Mouse (Mus musculus) heart, embryonic 14.5 days (tissue): ENCODE data around the gene Rad51b. TPM values are rescaled to one million over a fixed set of nuclear protein-coding genes. Genes with fewer than 3 reads are reported as not detected.

Experiments
- ATAC-seq: fragments of 200-750 bp; cut with Nextera tagmentation; 2 replicates; pipeline ENCODE4 v1.8.0; 2017; ENCODE audit warnings: low read depth, moderate TSS enrichment; ENCODE audit not compliant: insufficient number of reproducible peaks, insufficient read depth, low FRiP score
- H3K27ac ChIP-seq, 2 experiments: fragments of 200-500 bp in 1 of 2; fragments of 300-500 bp in 1 of 2; sonication (generic) in 1 of 2; replicated peaks in 1 of 2; 2 replicates each; pipeline ENCODE4 v1.5.1; 2012 to 2014; ENCODE audit warnings: low read depth in 2 of 2, low read length in 2 of 2, control low read depth in 1 of 2, mild to moderate bottlenecking in 1 of 2, mixed read lengths in 1 of 2; ENCODE audit not compliant: control insufficient read depth in 1 of 2, insufficient read depth in 1 of 2
- H3K27me3 ChIP-seq: fragments of 300-500 bp; sonication (generic); 2 replicates; pipeline ENCODE4 v1.6.1; 2014; ENCODE audit warnings: mild to moderate bottlenecking, low read length, control low read depth; ENCODE audit not compliant: control insufficient read depth, insufficient read depth
- H3K36me3 ChIP-seq: fragments of 300-500 bp; sonication (generic); 2 replicates; pipeline ENCODE4 v1.6.1; 2014; ENCODE audit warnings: mild to moderate bottlenecking, control low read depth, low read length, mixed read lengths; ENCODE audit not compliant: control insufficient read depth, insufficient read depth
- H3K4me1 ChIP-seq, 2 experiments: fragments of 200-500 bp in 1 of 2; fragments of 300-500 bp in 1 of 2; sonication (generic) in 1 of 2; 2 replicates each; pipeline ENCODE4 v1.6.1; 2012 to 2014; ENCODE audit warnings: low read length in 2 of 2, control low read depth in 1 of 2, mixed read lengths in 1 of 2; ENCODE audit not compliant: control insufficient read depth in 2 of 2, insufficient read depth in 2 of 2
- H3K4me2 ChIP-seq: fragments of 300-500 bp; sonication (generic); 2 replicates; pipeline ENCODE4 v1.6.1; 2014; ENCODE audit warnings: mild to moderate bottlenecking, low read length
- H3K4me3 ChIP-seq, 2 experiments: fragments of 200-500 bp in 1 of 2; fragments of 300-500 bp in 1 of 2; sonication (generic) in 1 of 2; 2 replicates each; pipeline ENCODE4 v1.5.1; 2012 to 2014; ENCODE audit warnings: low read length in 2 of 2, mild to moderate bottlenecking in 2 of 2, control low read depth in 1 of 2, low read depth in 1 of 2, moderate library complexity in 1 of 2; ENCODE audit not compliant: control insufficient read depth in 1 of 2, insufficient read depth in 1 of 2
- H3K9ac ChIP-seq: fragments of 300-500 bp; sonication (generic); 2 replicates; pipeline ENCODE4 v1.6.1; 2014; ENCODE audit warnings: mild to moderate bottlenecking, low read length
- H3K9me3 ChIP-seq: fragments of 300-500 bp; sonication (generic); 2 replicates; pipeline ENCODE4 v1.6.1; 2016; ENCODE audit warnings: low read length, control low read depth; ENCODE audit not compliant: control insufficient read depth
- WGBS: fragments of 180-500 bp; shearing (Covaris S2); extraction: QIAGEN DNeasy Blood & Tissue Kit; methylation state at CpG from one replicate; pipeline ENCODE4 v1.1.7; 2014; 5-methylcytosine and 5-hydroxymethylcytosine counted together
- polyA plus RNA-seq: library from polyadenylated mRNA; unstranded; fragments of >200 nt; fragmentation: Nextera tagmentation; extraction: Ambion mirVana; gene quantifications from 2 replicates; pipeline ENCODE4 v1.2.1, GENCODE M21; 2014

Rad51b gene
- polyA plus RNA-seq, 1 experiment from 2014 or later, result 4.2 TPM

DNA sequence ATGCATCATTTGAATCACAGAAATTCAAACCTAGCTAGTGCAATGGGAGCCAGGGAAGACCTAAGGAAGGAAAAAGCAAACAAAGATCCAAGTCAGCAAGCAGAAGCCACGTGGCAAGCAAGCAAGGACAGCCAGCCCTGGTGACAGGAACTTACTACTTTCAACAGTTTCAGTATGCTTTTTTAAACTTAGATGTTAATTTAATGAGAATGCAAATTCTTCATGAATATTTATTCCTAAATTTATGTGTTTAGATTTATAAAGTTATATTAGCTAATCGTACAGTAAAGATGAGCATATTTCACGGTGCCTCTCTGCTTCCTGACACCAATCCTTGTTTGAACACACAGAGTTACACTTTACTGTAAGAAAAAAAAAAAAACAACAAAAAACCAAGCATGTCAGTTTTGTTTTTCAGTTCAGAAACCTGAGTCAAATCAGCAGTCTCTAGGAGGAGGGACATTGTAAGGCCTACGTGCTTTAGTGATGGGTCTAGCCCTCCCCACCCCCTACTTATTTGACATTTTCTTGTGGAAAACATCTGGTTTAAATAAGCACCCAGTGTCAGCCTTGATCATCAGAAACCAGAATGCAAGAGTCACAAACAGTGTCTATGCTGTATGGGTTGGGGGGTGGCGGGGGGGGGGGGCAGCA lies 331.2 kb downstream of the Rad51b start:
- H3K36me3 ChIP-seq, result no peaks in the 10 kb centered on the region
- H3K4me1 ChIP-seq, result peaks cover 4% of the 10 kb centered on the region in 2 experiments; a peak in 3 of 4 replicates
- no peaks in the 10 kb centered on the region for H3K9me3 ChIP-seq
- no peak overlapping the region for H3K27ac ChIP-seq
- H3K9ac ChIP-seq, result no peak overlapping the region
- WGBS, result 76% methylated on average over 5 of the region's 5 CpGs
- H3K4me3 ChIP-seq, result no peak overlapping the region
- H3K27me3 ChIP-seq, result no peaks in the 10 kb centered on the region
- no peak overlapping the region for H3K4me2 ChIP-seq
- no peak for ATAC-seq

DNA sequence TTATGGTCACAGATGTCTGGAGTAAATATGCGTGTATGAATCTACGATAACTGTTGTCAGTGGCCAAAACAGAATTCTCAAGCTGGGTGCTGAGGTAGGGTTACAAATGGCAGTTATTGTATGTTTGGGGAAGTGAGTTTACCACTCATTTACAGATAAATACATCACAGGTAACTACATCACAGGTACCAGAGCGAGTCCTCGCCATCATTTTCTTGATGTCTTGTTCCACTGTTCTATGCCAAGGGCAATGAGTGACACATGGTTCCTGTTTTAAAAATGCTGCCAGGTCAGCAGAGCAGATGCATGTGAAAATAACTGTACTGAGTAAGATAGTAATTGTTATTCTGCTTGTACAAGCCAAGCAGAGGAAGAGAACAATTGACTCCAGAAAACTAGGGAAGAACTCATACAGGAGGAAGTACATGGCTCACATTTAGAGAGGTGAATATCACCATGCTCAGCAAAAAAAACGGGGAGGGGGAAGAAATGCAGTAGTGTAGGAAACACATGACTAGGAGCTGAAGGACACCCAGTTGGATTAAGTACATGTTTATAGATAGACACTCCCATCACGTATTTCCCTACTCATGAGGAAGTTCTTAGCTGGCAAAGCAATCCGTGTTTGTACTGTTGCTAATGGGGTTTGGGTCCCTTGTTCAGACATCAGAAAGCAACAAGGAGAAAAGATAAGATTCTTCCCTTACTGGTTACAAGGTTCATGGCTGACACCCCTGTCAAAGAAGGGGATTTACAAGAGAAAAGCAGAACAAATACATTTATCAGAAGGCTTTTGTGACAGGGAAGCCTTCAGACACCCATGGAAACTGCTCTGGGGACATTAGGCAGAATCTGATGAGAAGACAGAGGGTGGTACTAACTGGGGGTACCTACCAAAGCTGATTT lies 333.1 kb downstream of the Rad51b start:
- Histone ChIP-seq H3K4me1 (peaks cover 4% of the 10 kb centered on the region in 2 experiments; a peak in 3 of 4 replicates), H3K9ac (no peak overlapping the region), H3K36me3 (no peaks in the 10 kb centered on the region), H3K27me3 (no peaks in the 10 kb centered on the region), H3K4me2 (no peak overlapping the region), H3K4me3 (no peak overlapping the region), H3K27ac (0 out of 4 replicates have a peak overlapping the region, but pooled peaks of 1 of the 2 experiments have one; percentile 12), H3K9me3 (no peaks in the 10 kb centered on the region)
- 72% methylated on average over 7 of the region's 7 CpGs for WGBS
- ATAC-seq, result no peak

DNA sequence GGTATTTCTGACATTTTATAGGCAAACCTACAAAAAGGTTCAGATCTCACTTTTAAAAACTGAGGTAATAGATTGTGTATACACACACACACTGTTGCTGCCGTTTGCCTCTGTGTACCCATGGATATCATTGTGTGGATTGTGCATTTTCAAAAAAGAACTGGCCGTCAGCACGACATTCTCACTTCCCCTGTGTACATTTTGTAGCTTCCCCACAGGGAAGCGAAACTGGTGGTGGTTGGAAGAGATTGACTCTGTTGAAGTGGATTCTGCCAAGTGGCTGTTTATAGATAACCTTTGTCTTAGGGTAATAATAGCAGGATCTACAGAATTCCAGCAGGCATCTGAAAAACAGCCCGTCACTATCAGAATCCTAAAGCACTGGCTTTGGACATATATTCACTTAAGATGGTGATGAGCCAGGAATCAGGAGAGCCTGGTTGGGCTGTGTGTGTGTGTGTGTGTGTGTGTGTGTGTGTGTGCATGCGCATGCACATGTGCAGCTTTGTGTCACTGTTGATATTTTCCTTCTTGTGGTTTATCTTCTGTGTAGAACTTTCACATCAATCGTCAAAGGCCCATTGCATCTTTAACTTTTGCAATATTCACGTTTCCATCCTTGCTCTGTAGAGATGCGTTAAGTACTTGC lies 336.5 kb downstream of the Rad51b start:
- Histone ChIP-seq H3K4me1 (no peaks in the 10 kb centered on the region; a peak in 1 of 4 replicates), H3K9ac (no peak overlapping the region), H3K9me3 (no peaks in the 10 kb centered on the region), H3K27ac (no peak overlapping the region), H3K36me3 (no peaks in the 10 kb centered on the region), H3K4me2 (no peak overlapping the region), H3K4me3 (no peak overlapping the region), H3K27me3 (no peaks in the 10 kb centered on the region)
- no peak for ATAC-seq
- WGBS, result 59% methylated on average over 9 of the region's 9 CpGs

DNA sequence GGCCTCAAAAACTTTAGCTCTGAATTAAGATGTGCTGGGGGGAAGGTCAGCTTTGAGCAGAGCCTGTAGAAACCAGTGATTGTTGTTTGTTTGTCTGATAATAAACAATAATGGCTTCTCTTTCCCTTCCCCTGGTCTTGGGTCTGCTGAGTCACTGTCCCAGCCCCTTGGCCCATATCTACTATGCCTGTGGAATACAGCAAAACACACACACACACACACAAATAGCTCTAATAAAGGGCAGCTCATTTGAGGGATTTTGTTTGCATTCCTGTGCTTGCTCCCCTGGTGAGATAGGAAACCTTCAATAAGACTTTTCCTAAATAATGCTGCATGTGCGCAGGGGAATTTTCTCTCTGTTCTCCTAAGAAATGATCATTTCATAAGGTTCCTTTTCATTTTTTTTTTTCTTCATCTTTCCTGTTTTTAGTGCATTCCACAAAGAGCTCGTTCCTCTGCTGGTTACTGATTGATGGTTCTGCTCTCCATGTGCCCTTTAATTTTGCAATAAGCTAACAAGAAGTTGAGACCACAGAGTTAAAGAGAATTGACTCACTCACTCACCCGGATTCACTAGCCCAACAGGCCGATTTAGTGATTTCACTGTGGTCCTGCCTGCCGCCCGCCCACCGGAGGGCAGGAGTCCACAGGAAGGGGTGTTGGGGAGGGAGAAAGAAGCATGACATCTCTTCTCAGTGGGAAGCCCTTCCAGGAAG lies 344.6 kb downstream of the Rad51b start:
- WGBS, result 69% methylated on average over 7 of the region's 7 CpGs
- no peak for ATAC-seq
- Histone ChIP-seq H3K9me3 (no peaks in the 10 kb centered on the region), H3K27ac (no peak overlapping the region), H3K4me3 (no peak overlapping the region), H3K4me1 (no peaks in the 10 kb centered on the region; a peak in 1 of 4 replicates), H3K9ac (no peak overlapping the region), H3K27me3 (no peaks in the 10 kb centered on the region), H3K4me2 (no peak overlapping the region), H3K36me3 (no peaks in the 10 kb centered on the region)

DNA sequence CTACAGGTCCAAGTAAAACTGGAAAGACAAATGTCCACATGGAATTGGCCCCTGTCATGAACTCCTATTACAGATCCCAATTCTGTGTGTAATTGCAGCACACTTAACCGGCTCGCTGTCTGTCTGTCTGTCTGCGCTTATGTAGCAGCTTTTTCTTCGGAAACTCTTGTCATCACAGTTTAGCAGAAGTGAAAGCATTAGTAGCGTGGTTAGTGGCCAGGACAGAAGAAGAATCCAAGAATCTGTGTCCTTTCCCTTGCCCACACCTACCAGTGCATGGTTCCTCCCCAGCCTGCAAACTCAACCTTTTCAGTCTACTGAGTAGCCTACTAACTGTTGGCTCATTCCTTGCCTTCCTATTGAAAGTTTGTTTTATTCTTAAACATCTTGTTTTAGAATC lies 345.6 kb downstream of the Rad51b start:
- no peak overlapping the region for H3K4me2 ChIP-seq
- no peaks in the 10 kb centered on the region for H3K27me3 ChIP-seq
- no peaks in the 10 kb centered on the region for H3K9me3 ChIP-seq
- no peak overlapping the region for H3K27ac ChIP-seq
- H3K4me3 ChIP-seq, result no peak overlapping the region
- no peaks in the 10 kb centered on the region; a peak in 1 of 4 replicates for H3K4me1 ChIP-seq
- ATAC-seq, result no peak
- no peak overlapping the region for H3K9ac ChIP-seq
- H3K36me3 ChIP-seq, result no peaks in the 10 kb centered on the region
- 94% methylated on average over 5 of the region's 5 CpGs for WGBS

DNA sequence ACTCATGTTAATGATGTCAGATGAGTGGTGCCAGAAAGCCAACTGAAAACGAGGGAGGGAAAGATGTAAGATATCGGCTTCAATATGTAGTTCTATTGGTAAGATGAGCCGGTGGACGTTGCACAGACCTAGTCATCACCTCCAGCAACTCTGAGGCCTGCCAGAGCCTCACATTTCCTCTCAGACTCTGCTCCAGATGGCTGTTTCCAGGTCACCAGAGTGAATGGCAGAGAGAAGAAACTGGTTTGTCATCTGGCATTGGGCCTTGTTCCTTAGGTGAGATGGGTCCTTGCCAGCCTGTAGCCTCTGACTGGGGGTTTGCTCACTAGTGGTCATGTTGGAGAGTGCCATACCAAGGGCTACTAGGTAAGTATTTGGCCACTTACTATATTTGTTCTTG lies 348.6 kb downstream of the Rad51b start:
- H3K9me3 ChIP-seq, result no peaks in the 10 kb centered on the region
- WGBS, result 38% methylated on average over 4 of the region's 4 CpGs
- no peaks in the 10 kb centered on the region for H3K36me3 ChIP-seq
- no peak overlapping the region for H3K4me3 ChIP-seq
- no peak for ATAC-seq
- peaks cover 0 to 4% of the 10 kb centered on the region in 2 experiments; a peak in 2 of 4 replicates for H3K4me1 ChIP-seq
- no peaks in the 10 kb centered on the region for H3K27me3 ChIP-seq
- no peak overlapping the region for H3K4me2 ChIP-seq
- no peak overlapping the region for H3K9ac ChIP-seq
- no peak overlapping the region for H3K27ac ChIP-seq

DNA sequence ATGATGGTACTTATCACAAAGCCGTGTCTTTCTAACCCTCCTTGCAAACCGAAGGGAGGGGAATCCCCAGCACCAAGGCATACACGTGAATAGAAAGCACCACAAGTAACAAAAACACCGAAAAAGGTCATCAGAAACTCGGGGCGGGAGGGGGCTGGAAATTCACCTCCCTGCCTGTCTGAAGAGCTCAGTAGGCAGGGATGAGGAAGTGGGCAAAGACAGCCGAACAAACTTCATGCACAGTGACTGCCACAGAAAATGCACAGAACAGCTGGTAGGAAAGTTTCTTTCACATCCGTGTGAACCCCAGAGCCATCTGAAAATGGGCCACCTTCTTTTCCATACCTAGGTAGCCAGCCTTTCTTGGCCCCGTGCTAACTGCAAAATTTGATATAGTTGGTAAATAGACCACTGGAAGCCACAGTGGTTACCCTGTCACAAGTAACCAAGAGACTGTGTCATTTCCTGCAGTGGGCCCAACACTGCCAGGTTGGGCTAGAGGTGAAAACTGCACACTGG lies 349.6 kb downstream of the Rad51b start:
- Histone ChIP-seq H3K9ac (no peak overlapping the region), H3K4me3 (no peak overlapping the region), H3K27me3 (no peaks in the 10 kb centered on the region), H3K4me2 (no peak overlapping the region), H3K36me3 (no peaks in the 10 kb centered on the region), H3K9me3 (no peaks in the 10 kb centered on the region), H3K27ac (0 out of 4 replicates have a peak overlapping the region, but pooled peaks of 1 of the 2 experiments have one; percentile 20), H3K4me1 (peaks cover 0 to 4% of the 10 kb centered on the region in 2 experiments; a peak in 2 of 4 replicates)
- no peak for ATAC-seq
- 61% methylated on average over 9 of the region's 9 CpGs for WGBS
